Mouse (Mus musculus) left cerebral cortex, adult 9 months (tissue): Measurements from ENCODE around the gene Gm45837.
A peak's percentile ranks its signal among the peaks of the same experiment; 100 is the strongest.

Experiments
- DNase-seq, 2 experiments: peaks; one replicate each; pipeline ENCODE4 v3.0.0; 2022; ENCODE audit warnings: low spot score in 2 of 2

Gene Gm45837

GRCm38 (mm10) chr7:101410267-101410936 lies at the start of gene Gm45837:
TSS of gene Gm45837 (plus strand) at chr7:101410886.
- DNase-seq, result no peak

GRCm38 (mm10) chr7:101361021-101361420 lies 49.7 kb upstream of the Gm45837 start:
- no peak for DNase-seq

- no peak for DNase-seq
Observed at GRCm38 (mm10) chr7:101361767-101362166, 48.9 kb upstream of the Gm45837 start.

GRCm38 (mm10) chr7:101362791-101363191 lies 47.9 kb upstream of the Gm45837 start:
- DNase-seq, result no peak

GRCm38 (mm10) chr7:101363914-101364313 lies 46.8 kb upstream of the Gm45837 start:
- DNase-seq, result no peak

- no peak for DNase-seq
Observed at GRCm38 (mm10) chr7:101367901-101368852, 42.5 kb upstream of the Gm45837 start.

GRCm38 (mm10) chr7:101369666-101370065 lies 41.0 kb upstream of the Gm45837 start:
- no peak for DNase-seq

GRCm38 (mm10) chr7:101373082-101373481 lies 37.6 kb upstream of the Gm45837 start:
- DNase-seq, result no peak

GRCm38 (mm10) chr7:101374155-101374554 lies 36.5 kb upstream of the Gm45837 start:
- peak in 1 of 2 experiments; percentile 60 for DNase-seq

- no peak for DNase-seq
Observed at GRCm38 (mm10) chr7:101376701-101377340, 33.9 kb upstream of the Gm45837 start.

- DNase-seq, result no peak
Observed at GRCm38 (mm10) chr7:101377741-101378262, 32.9 kb upstream of the Gm45837 start.

GRCm38 (mm10) chr7:101378285-101378684 lies 32.4 kb upstream of the Gm45837 start:
- DNase-seq, result no peak

GRCm38 (mm10) chr7:101378796-101379465 lies 31.8 kb upstream of the Gm45837 start:
- DNase-seq, result no peak

- no peak for DNase-seq
Observed at GRCm38 (mm10) chr7:101379732-101380131, 31.0 kb upstream of the Gm45837 start.

GRCm38 (mm10) chr7:101381512-101381911 lies 29.2 kb upstream of the Gm45837 start:
- DNase-seq, result no peak

- DNase-seq, result peak in 1 of 2 experiments; percentile 64
Observed at GRCm38 (mm10) chr7:101382378-101382777, 28.3 kb upstream of the Gm45837 start.

- peak in 1 of 2 experiments; percentile 35 for DNase-seq
Observed at GRCm38 (mm10) chr7:101383756-101384155, 26.9 kb upstream of the Gm45837 start.

- DNase-seq, result no peak
Observed at GRCm38 (mm10) chr7:101384931-101385330, 25.8 kb upstream of the Gm45837 start.

- DNase-seq, result no peak
Observed at GRCm38 (mm10) chr7:101385331-101385733, 25.4 kb upstream of the Gm45837 start.

- DNase-seq, result no peak
Observed at GRCm38 (mm10) chr7:101385866-101386452, 24.7 kb upstream of the Gm45837 start.

GRCm38 (mm10) chr7:101389256-101389655 lies 21.4 kb upstream of the Gm45837 start:
- DNase-seq, result no peak
